Mouse (Mus musculus) forebrain, embryonic 16.5 days (tissue): Measurements from ENCODE around the gene Lactb. TPM values are rescaled to one million over a fixed set of nuclear protein-coding genes. Genes with fewer than 3 reads are reported as not detected.

Experiments
- ATAC-seq: fragments of 200-750 bp; cut with Nextera tagmentation; 2 replicates; pipeline ENCODE4 v1.8.0; 2017; ENCODE audit warnings: mild to moderate bottlenecking, moderate library complexity
- H3K27ac ChIP-seq: fragments of 300-500 bp; sonication (generic); 2 replicates; pipeline ENCODE4 v1.5.1; 2014; ENCODE audit warnings: low read length, control low read depth
- H3K27me3 ChIP-seq: fragments of 300-500 bp; sonication (generic); replicated peaks from 2 replicates; pipeline ENCODE4 v1.6.1; 2014; ENCODE audit warnings: low read length; ENCODE audit not compliant: control insufficient read depth, insufficient read depth
- H3K36me3 ChIP-seq: fragments of 300-500 bp; sonication (generic); 2 replicates; pipeline ENCODE4 v1.6.1; 2014; ENCODE audit not compliant: control insufficient read depth, insufficient read depth
- H3K4me1 ChIP-seq: fragments of 300-500 bp; sonication (generic); replicated peaks from 2 replicates; pipeline ENCODE4 v1.6.1; 2014; ENCODE audit warnings: low read length; ENCODE audit not compliant: control insufficient read depth, insufficient read depth
- H3K4me2 ChIP-seq: fragments of 300-500 bp; sonication (generic); 2 replicates; pipeline ENCODE4 v1.6.1; 2014; ENCODE audit warnings: mild to moderate bottlenecking, low read length, control low read depth
- H3K4me3 ChIP-seq: fragments of 300-500 bp; sonication (generic); replicated peaks from 2 replicates; pipeline ENCODE4 v1.5.1; 2014; ENCODE audit warnings: mild to moderate bottlenecking, low read length, control low read depth
- H3K9ac ChIP-seq: fragments of 300-500 bp; sonication (generic); replicated peaks from 2 replicates; pipeline ENCODE4 v1.6.1; 2014; ENCODE audit warnings: low read depth, low read length, control low read depth
- H3K9me3 ChIP-seq: fragments of 300-500 bp; sonication (generic); 2 replicates; pipeline ENCODE4 v1.6.1; 2016; ENCODE audit warnings: low read length; ENCODE audit not compliant: control insufficient read depth
- WGBS: fragments of 180-500 bp; shearing (Covaris S2); extraction: QIAGEN DNeasy Blood & Tissue Kit; methylation state at CpG from one replicate; pipeline ENCODE4 v1.1.7; 2014; 5-methylcytosine and 5-hydroxymethylcytosine counted together
- polyA plus RNA-seq: library from polyadenylated mRNA; unstranded; fragments of >200 nt; fragmentation: Nextera tagmentation; extraction: Ambion mirVana; gene quantifications from 2 replicates; pipeline ENCODE4 v1.2.1, GENCODE M21; 2015

The Lactb gene
- polyA plus RNA-seq, 1 experiment from 2014 or later = 9.6 TPM

DNA sequence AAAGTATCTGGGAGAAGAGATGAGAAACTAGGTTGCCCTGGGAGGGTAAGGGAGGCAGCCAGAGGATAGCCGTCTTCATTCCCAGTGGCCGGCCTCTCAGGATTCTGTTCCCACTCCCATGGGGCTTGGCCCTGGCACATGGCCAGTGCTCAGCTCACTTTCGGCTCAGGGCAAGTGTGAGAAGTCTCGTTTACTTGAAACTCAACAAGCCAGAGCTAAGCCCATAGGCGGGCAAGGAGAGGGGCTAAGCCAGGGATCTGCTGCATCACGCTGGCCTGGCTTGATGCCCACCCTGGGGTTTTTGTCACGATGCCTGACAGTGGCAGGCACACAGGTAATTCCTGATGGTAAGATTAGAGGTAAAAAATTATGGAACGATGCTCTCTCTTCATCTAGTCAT, 37.8 kb downstream of the Lactb start:
- Histone ChIP-seq H3K4me2 (no peak overlapping the region), H3K4me1 (peaks cover 17% of the 10 kb centered on the region), H3K27me3 (no peaks in the 10 kb centered on the region), H3K4me3 (no peak overlapping the region), H3K9me3 (no peaks in the 10 kb centered on the region), H3K9ac (no peak overlapping the region), H3K27ac (no peak overlapping the region), H3K36me3 (no peaks in the 10 kb centered on the region)
- 39% methylated on average over 8 of the region's 8 CpGs for WGBS
- no peak for ATAC-seq

DNA sequence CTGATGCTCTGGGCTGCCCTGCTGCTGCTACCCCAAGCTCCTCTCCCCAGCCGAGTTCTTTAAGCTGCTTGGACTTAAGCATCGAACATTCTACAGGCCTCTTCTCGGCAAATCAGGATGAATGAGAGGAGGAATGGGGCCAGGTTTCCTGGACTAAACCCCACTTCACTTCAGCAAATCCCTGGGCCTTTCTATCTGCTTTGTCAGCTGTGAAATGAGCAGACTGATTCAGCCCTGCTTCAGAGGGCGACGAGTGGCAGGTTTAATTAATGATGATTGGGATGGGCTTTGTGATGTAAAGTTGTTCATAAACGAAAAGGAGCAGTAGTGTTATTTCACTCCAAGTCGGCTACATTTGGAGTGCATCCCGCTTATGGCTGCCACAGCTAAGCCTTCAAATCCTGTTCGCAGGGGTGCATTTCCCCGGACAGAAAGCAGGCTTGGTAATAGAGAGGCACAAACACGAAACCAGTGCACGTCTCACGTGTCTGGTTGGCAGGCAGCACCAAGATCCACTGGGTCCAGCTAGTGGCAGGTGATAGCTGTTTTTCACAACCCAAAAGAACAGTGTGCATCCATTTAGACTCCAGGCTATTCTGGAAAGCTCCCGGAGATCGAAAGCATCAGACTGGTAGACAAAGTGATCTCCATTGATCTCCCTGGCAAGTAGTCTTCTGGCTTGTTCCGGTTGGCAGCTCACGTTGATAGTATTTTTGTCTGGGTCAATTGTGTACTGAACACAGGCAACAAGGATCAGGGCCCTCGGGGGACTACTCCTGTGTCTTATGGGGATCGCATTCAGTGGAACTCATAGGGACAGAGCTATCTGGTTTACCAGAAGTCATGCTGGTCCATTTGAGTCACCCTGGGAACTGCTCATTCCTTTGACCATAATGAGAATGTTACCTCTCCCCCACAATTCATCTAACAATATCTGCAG, 41.1 kb downstream of the Lactb start:
- peak overlapping the region; percentile 22 for H3K4me2 ChIP-seq
- 8% methylated on average over 19 of the region's 19 CpGs for WGBS

DNA sequence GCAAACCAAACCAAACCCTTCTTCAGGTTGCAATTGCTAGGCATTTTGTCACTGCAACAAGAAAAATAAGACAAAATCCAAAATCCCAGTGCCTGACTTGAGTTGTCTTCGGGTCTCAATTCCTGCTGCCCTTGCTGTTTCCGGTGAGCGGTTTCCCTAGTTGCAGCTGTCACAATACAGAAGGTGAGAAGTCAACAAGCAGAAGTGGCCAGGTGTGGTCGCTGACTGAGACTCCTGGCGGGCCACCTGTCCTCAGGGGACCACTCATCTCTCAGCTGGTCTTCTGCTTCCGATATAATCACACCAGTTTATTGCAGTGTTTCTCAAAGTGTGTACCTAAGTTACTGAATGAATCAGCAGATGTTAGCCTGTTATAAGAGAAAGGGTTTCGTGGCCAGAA, 44.9 kb downstream of the Lactb start:
- no peak overlapping the region for H3K4me3 ChIP-seq
- ATAC-seq = no peak
- no peaks in the 10 kb centered on the region for H3K9me3 ChIP-seq
- H3K27me3 ChIP-seq = no peaks in the 10 kb centered on the region
- no peaks in the 10 kb centered on the region for H3K36me3 ChIP-seq
- WGBS = 75% methylated on average over 7 of the region's 7 CpGs
- peaks cover 30% of the 10 kb centered on the region for H3K4me1 ChIP-seq
- H3K27ac ChIP-seq = no peak overlapping the region
- no peak overlapping the region for H3K9ac ChIP-seq
- no peak overlapping the region for H3K4me2 ChIP-seq

More for the DNA sequence above, 41.1 kb downstream of the Lactb start:
- Histone ChIP-seq H3K27me3 (no peaks in the 10 kb centered on the region), H3K4me1 (peaks cover 17% of the 10 kb centered on the region), H3K4me3 (no peak overlapping the region), H3K9ac (no peak overlapping the region; the same call in 1 of the 2 replicates), H3K36me3 (no peaks in the 10 kb centered on the region), H3K9me3 (no peaks in the 10 kb centered on the region), H3K27ac (peak overlapping the region; percentile 85)
- ATAC-seq = peak; percentile 92

DNA sequence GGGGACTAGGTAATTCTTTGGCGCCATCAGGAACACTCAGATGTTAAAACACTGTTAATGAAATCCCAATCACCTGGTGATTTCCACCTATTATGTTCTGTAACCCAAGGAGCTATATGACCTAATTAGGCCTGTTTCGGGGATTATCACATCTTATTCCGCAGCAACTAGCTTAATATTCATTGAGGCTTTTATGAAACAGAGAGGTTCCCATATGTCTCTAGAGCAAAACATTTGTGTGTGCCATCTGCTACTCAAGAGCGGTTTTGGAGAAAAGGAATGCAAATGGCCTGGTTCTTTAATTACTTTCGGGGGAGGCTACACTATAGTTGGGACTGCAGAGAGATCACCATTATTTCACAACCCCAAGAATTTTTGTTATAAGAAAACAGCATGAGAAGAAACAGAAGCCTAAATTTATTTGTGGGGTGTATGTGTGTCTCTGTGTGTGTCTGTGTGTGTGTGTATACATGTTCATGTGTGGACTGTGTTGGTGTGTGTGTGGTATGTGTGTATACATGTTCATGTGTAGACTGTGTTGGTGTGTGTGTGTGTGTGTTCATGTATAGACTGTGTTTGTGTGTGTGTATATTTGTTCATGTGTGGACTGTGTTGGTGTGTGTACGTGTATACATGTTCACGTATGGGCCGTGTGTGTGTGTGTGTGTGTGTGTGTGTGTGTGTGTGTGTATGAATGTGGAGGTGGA, 47.4 kb downstream of the Lactb start:
- H3K27ac ChIP-seq = peak overlapping the region; percentile 68
- WGBS = 43% methylated on average over 8 of the region's 8 CpGs
- no peaks in the 10 kb centered on the region for H3K9me3 ChIP-seq
- no peak overlapping the region for H3K9ac ChIP-seq
- H3K27me3 ChIP-seq = no peaks in the 10 kb centered on the region
- H3K36me3 ChIP-seq = no peaks in the 10 kb centered on the region
- H3K4me3 ChIP-seq = no peak overlapping the region
- no peak overlapping the region for H3K4me2 ChIP-seq
- ATAC-seq = peak; percentile 73
- peaks cover 13% of the 10 kb centered on the region for H3K4me1 ChIP-seq

DNA sequence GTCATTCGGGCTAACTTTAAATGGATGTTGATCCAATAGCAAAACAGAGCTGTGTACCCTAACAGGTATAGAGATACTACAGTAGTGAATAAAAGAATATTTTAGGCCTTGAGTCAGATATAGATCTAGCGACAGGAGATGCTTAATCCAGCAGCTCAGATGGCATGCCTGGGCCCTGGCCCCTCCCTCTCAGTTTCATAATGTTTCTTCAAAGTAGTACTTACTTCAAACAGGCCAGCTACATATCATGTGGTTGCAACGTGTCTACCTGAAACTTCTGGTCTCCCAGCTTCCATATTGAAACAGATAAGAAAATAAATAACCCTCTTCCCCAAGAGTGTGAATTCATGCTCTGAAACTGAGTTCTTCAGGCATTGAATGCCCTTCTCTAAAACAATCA, 49.4 kb downstream of the Lactb start:
- no peaks in the 10 kb centered on the region for H3K36me3 ChIP-seq
- H3K27me3 ChIP-seq = no peaks in the 10 kb centered on the region
- H3K4me3 ChIP-seq = no peak overlapping the region
- H3K4me1 ChIP-seq = peaks cover 13% of the 10 kb centered on the region
- H3K9ac ChIP-seq = no peak overlapping the region
- H3K4me2 ChIP-seq = no peak overlapping the region
- WGBS = 79% methylated on average over 3 of the region's 3 CpGs
- H3K27ac ChIP-seq = no peak overlapping the region
- no peaks in the 10 kb centered on the region for H3K9me3 ChIP-seq
- ATAC-seq = no peak

DNA sequence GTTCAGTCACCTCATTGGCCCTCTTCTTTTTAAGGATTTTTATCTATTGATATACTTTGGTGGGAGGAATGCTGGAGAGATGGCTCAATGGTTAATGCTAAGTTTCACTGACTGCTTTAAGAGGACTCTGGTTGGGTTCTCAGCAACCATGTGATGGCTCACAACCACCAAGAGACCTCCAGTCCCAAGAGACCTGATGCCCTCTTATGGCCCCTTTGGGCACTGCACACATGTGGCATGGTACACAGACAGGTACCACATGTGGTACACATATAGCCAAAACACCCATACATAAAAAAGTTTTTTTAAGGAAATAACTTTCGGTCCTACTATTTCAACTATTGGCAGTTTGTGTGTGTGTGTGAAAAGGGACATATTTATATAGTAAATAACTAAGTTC, 53.2 kb downstream of the Lactb start:
- 96% methylated on average over 1 of the region's 1 CpGs for WGBS

DNA sequence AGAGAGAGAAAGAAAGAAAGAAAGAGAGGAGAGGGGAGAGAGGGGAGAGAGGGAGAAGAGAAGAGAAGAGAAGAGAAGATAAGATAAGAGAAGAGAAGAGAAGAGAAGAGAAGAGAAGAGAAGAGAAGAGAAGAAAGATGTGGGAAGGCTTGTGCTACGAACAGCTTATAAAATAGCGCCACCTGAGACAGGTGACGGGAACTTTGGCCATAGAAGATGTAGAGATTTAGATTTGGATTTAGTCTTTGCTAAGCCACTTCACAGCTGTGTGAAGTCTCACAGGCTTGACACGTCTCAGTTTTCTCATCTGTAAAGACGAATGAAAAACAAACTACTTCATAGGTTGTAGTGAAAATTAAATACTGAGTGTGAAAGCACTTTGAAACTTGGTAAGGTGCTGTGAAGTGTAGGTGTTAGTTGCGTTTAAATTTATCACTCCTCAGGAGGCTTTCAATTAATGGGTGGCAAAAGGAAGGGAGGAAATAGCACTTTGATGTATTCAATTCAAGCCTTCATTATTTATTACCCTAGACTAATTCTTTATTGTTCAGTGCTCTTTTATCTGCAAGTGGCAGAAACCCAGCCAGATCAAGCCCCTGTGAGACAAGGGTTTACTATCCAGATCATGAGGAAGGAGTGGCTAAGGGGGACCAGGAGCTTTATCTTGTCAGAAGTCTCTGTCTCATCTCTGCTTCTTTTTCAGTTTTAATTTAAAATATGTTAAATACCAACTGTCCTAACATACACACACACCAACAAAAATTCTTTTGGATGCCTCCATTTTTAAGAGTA, 54.6 kb downstream of the Lactb start:
- Histone ChIP-seq H3K4me3 (no peak overlapping the region), H3K4me1 (peaks cover 25% of the 10 kb centered on the region), H3K27me3 (no peaks in the 10 kb centered on the region), H3K9me3 (no peaks in the 10 kb centered on the region), H3K27ac (no peak overlapping the region), H3K36me3 (no peaks in the 10 kb centered on the region), H3K4me2 (peak overlapping the region; percentile 84), H3K9ac (no peak overlapping the region)
- 11% methylated on average over 6 of the region's 6 CpGs for WGBS
- no peak for ATAC-seq

More for the DNA sequence above, 53.2 kb downstream of the Lactb start:
- H3K27me3 ChIP-seq = no peaks in the 10 kb centered on the region
- no peak overlapping the region for H3K4me2 ChIP-seq
- H3K9ac ChIP-seq = no peak overlapping the region
- no peaks in the 10 kb centered on the region for H3K9me3 ChIP-seq
- no peak overlapping the region for H3K4me3 ChIP-seq
- no peak for ATAC-seq
- H3K27ac ChIP-seq = no peak overlapping the region
- peaks cover 24% of the 10 kb centered on the region for H3K4me1 ChIP-seq
- no peaks in the 10 kb centered on the region for H3K36me3 ChIP-seq

DNA sequence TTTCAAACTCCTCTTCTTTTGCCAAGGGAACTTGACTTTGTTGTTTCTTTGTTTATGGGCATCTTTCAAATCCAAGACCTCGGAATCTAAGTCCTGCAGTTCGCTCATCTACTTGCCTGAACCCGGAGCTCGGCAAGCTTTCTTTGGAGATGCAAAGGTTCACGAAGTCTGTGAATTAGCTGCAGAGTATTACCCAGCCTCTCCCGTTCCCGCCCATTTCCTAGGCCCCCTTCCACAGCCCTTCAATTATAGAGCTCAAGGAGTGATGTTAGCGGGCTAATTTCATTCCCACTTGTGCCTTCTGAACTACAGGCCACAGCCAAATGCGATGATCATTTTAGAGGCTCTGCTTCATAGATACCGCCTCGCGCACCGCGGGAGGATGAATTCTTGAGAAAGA, 55.3 kb downstream of the Lactb start:
- ATAC-seq = peak; percentile 51
- Histone ChIP-seq H3K27me3 (no peaks in the 10 kb centered on the region), H3K4me2 (peak overlapping the region; percentile 84), H3K4me3 (peak overlapping the region; percentile 88), H3K27ac (peak overlapping the region; percentile 92), H3K9ac (peak overlapping the region; percentile 94), H3K9me3 (no peaks in the 10 kb centered on the region), H3K36me3 (no peaks in the 10 kb centered on the region), H3K4me1 (peaks cover 25% of the 10 kb centered on the region)
- WGBS = 0% methylated on average over 14 of the region's 14 CpGs
